Mouse (Mus musculus) erythroblast, embryonic 14.5 days (primary cell): ENCODE results near the gene Tmeff1. TPM values are rescaled to one million over a fixed set of nuclear protein-coding genes. Genes with fewer than 3 reads are reported as not detected.

Experiments
- H3K27me3 ChIP-seq: 2 replicates; pipeline ENCODE4 v1.6.1; 2012; ENCODE audit warnings: inconsistent platforms; ENCODE audit not compliant: control insufficient read depth
- H3K36me3 ChIP-seq: 2 replicates; pipeline ENCODE4 v1.6.1; 2012; ENCODE audit warnings: mild to moderate bottlenecking, inconsistent platforms; ENCODE audit not compliant: control insufficient read depth
- H3K4me1 ChIP-seq: 2 replicates; pipeline ENCODE4 v1.6.1; 2012; ENCODE audit warnings: inconsistent platforms; ENCODE audit not compliant: control insufficient read depth
- H3K4me3 ChIP-seq: replicated peaks from 2 replicates; pipeline ENCODE3; 2012; ENCODE audit warnings: moderate library complexity, mild to moderate bottlenecking, inconsistent platforms
- H3K9me3 ChIP-seq: 2 replicates; pipeline ENCODE4 v1.6.1; 2012; ENCODE audit warnings: low read length, inconsistent platforms, mixed read lengths; ENCODE audit not compliant: control insufficient read depth
- GATA1 ChIP-seq: IDR thresholded peaks from 2 replicates; pipeline ENCODE4 v1.6.1; 2012; ENCODE audit warnings: low read length, inconsistent platforms, mixed read lengths
- TAL1 ChIP-seq: IDR thresholded peaks from 3 replicates; pipeline ENCODE4 v1.6.1; 2012; ENCODE audit warnings: low read length, inconsistent platforms, mixed read lengths
- polyA plus RNA-seq: library from polyadenylated mRNA; stranded (reverse); fragments of >175 nt; gene quantifications from 2 replicates; pipeline ENCODE4 v1.2.3, GENCODE M21; 2012

Gene Tmeff1
- 0.05 TPM in 1 of 2 replicates, not detected in the other for polyA plus RNA-seq

DNA sequence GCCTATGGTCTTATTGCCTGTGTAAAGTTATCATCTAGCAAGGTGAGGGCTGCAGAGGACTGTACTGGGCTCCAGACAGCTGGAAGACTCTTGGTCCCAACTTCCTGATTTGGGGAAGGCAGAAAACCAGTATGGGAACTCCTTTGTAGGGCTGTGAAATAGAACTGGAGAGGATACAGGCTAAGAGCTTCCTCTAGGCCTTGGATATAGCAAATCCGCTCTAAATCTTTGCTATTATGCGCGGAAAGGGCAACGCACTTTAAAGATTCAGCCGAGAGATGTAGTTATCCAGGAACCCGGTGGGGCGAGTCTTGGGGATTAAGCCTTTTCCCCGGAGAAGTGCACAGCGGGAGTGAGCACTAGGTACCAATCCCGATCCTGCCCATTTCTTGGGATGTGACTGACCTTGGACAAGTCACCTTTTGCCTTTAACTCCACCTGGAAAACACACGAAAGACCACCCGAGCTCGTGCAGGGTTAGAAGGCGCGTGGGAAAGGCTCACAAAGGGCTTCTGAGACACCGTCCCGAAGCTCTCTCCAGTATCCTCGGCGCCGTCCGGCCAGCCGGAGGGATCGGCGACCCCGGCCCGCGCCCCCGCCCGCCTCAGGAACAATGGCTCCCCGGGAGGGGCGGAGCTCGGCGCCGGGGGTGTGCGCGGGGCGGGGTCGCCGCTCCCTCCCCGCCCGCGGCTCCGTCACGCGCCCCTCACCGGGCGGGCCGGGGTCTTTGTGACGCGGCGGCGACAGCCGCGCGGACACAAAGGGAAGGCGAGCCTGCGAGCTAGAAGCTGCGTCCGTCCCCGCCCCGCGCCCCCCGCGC, at the start of gene Tmeff1:
Gene Tmeff1 (plus strand): TSS at position 754 of the 820 bp plus-strand sequence.
- Histone ChIP-seq H3K4me1 (no peaks in the 10 kb centered on the region), H3K27me3 (peaks cover 32% of the 10 kb centered on the region), H3K4me3 (peak within 1 kb of the TSS; percentile 48), H3K36me3 (no peaks in the 10 kb centered on the region), H3K9me3 (peaks cover 2% of the 10 kb centered on the region)
- TF ChIP-seq TAL1, result no peak
- no peak for TF ChIP-seq GATA1

GRCm38 (mm10) chr4:48536275-48536674, 48.7 kb upstream of the Tmeff1 start:
- H3K4me1 ChIP-seq, result no peaks in the 10 kb centered on the region
- TF ChIP-seq GATA1, result no peak
- TF ChIP-seq TAL1, result no peak
- no peak overlapping the region for H3K4me3 ChIP-seq
- H3K9me3 ChIP-seq, result no peaks in the 10 kb centered on the region
- peaks cover 29% of the 10 kb centered on the region for H3K27me3 ChIP-seq
- H3K36me3 ChIP-seq, result no peaks in the 10 kb centered on the region

DNA sequence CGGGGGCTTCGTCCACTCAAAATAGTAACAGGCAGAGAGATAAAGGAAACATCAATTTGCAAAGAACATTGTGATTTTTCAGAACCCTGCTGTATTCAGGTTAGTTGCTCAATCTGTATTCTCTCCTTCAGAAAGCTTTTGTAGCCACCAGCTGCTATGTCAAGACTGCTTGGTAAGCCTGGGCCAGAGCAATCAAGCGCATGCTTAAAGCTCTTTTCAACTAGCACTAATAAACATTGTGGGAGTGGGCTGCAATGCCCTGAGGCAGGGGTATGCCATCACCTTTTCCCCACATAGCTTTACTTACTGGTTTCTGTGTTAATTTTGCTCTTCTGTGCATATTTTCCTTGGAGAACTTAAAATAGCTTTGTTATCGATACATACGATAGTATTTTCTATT, 48.0 kb upstream of the Tmeff1 start:
- TF ChIP-seq TAL1, result no peak
- no peak for TF ChIP-seq GATA1
- Histone ChIP-seq H3K36me3 (no peaks in the 10 kb centered on the region), H3K4me1 (no peaks in the 10 kb centered on the region), H3K27me3 (peaks cover 36% of the 10 kb centered on the region), H3K4me3 (no peak overlapping the region), H3K9me3 (no peaks in the 10 kb centered on the region)

- TF ChIP-seq TAL1 (no peak), GATA1 (no peak)
- Histone ChIP-seq H3K27me3 (peaks cover 48% of the 10 kb centered on the region), H3K4me1 (no peaks in the 10 kb centered on the region), H3K9me3 (no peaks in the 10 kb centered on the region), H3K4me3 (no peak overlapping the region), H3K36me3 (no peaks in the 10 kb centered on the region)
Measured at GRCm38 (mm10) chr4:48538581-48538980, 46.4 kb upstream of the Tmeff1 start.

- TF ChIP-seq GATA1 (no peak), TAL1 (no peak)
- Histone ChIP-seq H3K27me3 (peaks cover 48% of the 10 kb centered on the region), H3K36me3 (no peaks in the 10 kb centered on the region), H3K9me3 (no peaks in the 10 kb centered on the region), H3K4me3 (peak within 1 kb of the TSS; percentile 47), H3K4me1 (no peaks in the 10 kb centered on the region)
Measured at GRCm38 (mm10) chr4:48539841-48540575, 45.0 kb upstream of the Tmeff1 start, which contains the start of gene Msantd3. Msantd3 (plus strand) TSS chr4:48539935.

GRCm38 (mm10) chr4:48540576-48541111, 44.3 kb upstream of the Tmeff1 start:
- Histone ChIP-seq H3K36me3 (no peaks in the 10 kb centered on the region), H3K27me3 (peaks cover 48% of the 10 kb centered on the region)
- TF ChIP-seq TAL1 (no peak), GATA1 (no peak)

GRCm38 (mm10) chr4:48541526-48542250, 43.3 kb upstream of the Tmeff1 start:
- peaks cover 48% of the 10 kb centered on the region for H3K27me3 ChIP-seq
- no peaks in the 10 kb centered on the region for H3K36me3 ChIP-seq
- no peaks in the 10 kb centered on the region; the same call in 1 of the 2 replicates for H3K4me1 ChIP-seq
- H3K9me3 ChIP-seq, result no peaks in the 10 kb centered on the region
- H3K4me3 ChIP-seq, result no peak overlapping the region
- TF ChIP-seq TAL1, result no peak
- no peak for TF ChIP-seq GATA1

More at GRCm38 (mm10) chr4:48540576-48541111, 44.3 kb upstream of the Tmeff1 start:
- Histone ChIP-seq H3K9me3 (no peaks in the 10 kb centered on the region), H3K4me3 (peak overlapping the region; percentile 44), H3K4me1 (no peaks in the 10 kb centered on the region)

GRCm38 (mm10) chr4:48542351-48542750, 42.6 kb upstream of the Tmeff1 start:
- Histone ChIP-seq H3K4me1 (no peaks in the 10 kb centered on the region; the same call in 1 of the 2 replicates), H3K27me3 (peaks cover 48% of the 10 kb centered on the region), H3K9me3 (no peaks in the 10 kb centered on the region), H3K4me3 (no peak overlapping the region), H3K36me3 (no peaks in the 10 kb centered on the region)
- TF ChIP-seq TAL1 (no peak), GATA1 (no peak)
